Mouse (Mus musculus): ENCODE measurements around the gene 4930519G04Rik. TPM values are rescaled to one million over a fixed set of nuclear protein-coding genes. Genes with fewer than 3 reads are reported as not detected.
A peak's percentile ranks its signal among the peaks of the same experiment; 100 is the strongest.
"Not testable (repeated sequence)": the region's sequence is repeated elsewhere in the genome, so short reads cannot be mapped to it uniquely, and the experiment has no call there.

4930519G04Rik gene
- total RNA-seq, 2 experiments from 2014 or later, result not detected

DNA sequence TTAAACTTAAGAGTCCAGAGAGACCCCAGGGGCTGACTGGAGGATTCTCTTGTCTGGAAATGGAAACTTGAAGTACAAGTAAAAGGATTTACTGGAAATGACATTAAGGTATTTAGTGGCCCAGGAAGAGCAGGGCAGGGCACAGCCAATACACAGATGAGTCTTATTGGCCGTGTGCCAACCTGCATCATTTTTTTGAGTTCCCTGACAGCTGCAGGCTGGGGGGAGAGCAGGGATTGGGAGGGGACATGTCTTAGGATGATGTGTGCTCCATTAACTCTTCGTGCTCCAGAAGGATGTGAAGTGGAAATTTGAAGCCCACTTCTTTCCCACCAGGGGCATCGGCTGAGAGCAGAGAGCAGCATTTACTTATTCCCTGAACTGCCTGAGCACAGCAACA is 11.3 kb upstream of the 4930519G04Rik start:
- not testable (repeated sequence) for DNase-seq

DNA sequence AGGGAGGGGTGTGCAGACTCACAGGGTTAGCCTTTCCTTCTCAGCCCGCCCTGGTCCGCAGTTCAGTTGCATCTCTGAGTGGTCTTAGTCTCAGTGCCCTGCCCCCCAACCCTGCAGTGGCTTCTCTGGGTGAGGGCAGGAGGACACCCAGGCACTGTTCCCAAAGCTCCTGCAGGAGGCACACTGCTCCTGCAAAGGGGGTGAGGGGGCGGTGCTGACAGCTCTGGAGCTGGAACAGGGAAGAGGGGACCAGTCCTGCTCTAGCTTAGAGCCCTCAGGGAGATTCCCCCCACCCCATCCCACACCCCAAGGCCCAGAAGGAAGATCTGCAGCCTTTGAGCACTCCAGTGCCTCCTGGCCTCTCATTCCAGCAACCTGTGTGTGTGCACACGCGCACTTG is 10.8 kb upstream of the 4930519G04Rik start:
- no peak for DNase-seq

DNA sequence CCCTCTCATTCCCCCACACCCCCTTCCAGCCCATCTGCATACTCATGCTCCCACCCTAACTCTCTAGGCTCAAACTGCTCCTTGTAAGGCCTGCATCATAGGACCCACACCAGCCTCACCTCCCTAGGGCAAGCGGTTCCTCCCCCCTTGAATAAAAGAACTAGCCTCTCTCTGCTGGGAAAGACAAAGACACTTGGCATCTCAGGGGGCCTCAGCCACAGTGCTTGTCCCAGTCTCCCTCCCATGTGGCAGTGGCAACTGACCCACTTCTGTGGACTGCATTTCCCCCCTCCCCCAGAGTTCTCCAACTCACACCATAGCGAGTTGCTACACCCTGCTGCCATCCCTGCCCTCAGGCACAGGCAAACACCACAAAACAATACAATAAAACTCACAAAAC is 9.1 kb upstream of the 4930519G04Rik start:
- not testable (repeated sequence) for DNase-seq

DNA sequence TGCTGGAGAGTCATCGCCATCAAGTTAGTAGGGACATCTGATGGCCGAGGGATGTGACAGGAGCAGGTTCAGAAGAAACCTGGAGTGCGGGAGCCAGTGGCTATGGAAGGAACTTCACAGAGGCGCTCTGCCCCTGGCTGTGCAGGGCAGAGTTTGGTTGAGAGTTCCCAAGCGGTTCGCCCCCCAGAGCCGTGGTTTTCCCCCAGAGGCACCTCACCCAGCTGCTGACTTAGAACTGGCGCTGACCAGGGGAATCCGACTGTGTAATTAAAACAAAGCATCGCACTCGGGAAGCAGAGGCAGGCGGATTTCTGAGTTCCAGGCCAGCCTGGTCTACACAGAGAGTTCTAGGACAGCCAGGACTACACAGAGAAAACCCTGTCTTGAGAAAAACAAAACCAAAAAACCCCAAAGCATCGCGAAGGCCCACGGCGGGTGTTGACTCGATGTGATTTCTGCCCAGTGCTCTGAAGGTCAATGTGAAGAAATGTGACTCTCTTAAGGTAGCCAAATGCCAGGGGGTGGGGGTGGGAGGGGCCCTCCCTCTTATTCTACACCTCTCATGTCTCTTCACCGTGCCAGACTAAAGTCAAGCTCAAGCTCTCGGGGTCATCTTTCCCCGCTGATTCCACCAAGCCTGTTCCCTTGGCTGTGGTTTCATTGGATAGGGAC is 1.8 kb upstream of the 4930519G04Rik start:
- DNase-seq, result no peak

DNA sequence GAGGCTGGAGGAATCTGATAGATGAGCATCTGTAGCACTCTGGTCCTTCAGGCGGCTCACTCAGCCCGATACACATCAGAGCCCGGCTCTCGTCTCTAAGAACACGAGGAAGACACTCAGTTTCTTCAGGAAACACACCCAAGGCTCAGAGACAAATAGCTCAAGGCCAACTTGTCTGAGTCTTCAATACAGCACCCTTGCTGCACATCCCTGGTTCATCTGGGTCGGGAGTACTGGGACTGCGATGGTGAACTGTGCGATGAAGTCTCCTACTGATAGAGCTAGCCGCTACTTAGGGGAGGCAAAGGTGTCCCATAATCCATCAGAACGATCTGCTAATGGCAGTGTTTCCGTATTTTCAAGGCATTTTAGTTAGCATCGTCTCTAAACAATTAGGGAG is 5.1 kb downstream of the 4930519G04Rik start, which contains the start of gene Gm9936:
Gene Gm9936, minus strand, starts transcription at position 101 of the 400 bp plus-strand sequence.
- no peak for DNase-seq

DNA sequence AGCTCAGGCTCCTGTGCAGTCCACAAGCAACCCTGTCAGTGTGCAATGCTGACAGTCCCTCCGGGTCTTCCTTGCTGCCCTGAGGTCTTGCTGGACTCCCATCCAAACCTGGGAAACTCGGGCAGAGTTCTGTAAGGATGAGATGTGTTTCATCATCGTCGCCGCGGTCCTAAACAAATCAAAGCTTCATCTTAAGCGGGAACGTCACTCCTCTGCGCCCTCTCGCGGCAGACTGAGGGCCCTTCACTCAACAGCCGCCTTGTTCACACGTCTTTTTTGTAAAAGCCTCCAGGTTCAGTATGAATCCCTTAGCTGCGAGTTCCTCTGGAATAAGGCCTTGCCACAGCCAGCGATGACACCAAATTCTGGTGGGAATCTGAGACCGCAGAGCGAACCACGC is 5.8 kb downstream of the 4930519G04Rik start:
- DNase-seq, result peak; percentile 63

DNA sequence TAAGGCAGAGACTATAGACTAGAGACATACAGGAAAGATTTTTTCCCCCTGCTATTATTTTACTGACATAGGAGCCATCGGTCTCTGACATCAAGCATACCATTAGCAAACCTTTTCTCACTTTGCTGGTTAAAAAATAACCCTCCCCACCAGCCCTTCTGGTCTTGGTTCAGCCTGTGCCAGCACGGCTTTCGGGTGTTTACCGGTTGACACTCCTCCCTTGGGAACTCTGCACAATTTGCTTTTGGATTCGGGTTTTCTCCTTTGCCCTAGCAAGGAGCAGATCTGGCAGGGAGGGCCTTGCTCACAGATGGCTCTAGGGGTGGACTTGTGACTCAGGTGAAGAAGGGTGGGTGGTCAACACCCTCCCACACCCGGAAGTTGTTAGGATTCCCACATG is 8.3 kb downstream of the 4930519G04Rik start:
- no peak for DNase-seq

DNA sequence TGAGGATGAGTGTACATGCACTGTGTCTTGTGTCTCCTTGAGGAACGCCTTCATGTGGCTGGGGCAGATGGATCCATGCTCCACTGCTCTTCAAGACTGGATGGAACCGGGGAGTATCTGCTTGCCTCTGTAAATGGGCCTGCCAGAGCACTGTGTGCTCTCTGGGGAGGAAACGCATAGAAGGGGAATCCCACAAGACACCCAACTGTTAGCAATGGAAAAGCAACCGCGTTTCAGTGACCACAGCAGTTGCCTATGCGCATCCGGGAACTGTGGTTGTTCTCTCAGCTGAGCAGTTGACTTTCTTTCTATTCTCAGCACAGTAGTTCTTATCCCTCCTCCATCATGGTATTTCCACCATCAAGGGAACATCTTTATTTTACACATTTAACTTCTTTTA is 11.3 kb downstream of the 4930519G04Rik start:
- no peak for DNase-seq

DNA sequence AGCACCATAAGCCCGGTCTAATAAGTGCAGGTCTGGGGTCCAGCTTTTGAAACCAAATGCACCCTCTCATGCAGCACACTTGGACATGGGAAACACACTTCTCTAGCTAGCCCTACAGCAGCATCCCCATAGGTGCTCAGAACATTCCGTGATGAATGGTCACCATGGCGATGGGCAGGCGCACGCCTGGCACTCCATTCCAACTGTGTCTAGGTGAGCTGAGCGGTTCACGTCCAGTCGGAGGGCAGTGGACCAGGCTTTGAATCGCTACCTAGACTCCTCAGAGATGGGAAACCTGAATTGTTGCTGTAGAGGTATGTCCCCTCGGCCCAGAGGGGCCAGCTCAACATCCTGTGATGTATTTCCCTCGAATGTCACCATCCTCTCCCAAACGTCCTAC is 11.8 kb downstream of the 4930519G04Rik start:
- DNase-seq, result no peak

DNA sequence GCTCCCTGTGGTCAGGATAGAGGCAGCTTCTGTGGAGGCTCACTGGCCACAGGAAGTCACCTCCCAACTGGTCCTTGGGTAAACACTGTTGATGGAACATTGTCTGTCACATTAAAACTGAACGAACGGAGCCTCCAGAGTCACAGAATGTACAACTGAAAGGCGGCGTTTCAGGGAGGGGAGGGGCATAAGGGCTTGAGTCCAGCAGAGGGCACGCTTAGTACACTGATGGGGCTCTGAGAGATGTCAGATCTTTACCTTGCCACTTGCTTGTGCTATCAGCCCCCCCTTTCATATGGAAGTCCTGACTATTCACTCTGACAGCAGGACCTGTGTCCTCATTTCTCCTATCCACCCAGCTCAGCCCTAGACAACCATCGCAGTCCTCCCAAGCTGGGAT is 22.4 kb downstream of the 4930519G04Rik start:
- DNase-seq, result no peak

DNA sequence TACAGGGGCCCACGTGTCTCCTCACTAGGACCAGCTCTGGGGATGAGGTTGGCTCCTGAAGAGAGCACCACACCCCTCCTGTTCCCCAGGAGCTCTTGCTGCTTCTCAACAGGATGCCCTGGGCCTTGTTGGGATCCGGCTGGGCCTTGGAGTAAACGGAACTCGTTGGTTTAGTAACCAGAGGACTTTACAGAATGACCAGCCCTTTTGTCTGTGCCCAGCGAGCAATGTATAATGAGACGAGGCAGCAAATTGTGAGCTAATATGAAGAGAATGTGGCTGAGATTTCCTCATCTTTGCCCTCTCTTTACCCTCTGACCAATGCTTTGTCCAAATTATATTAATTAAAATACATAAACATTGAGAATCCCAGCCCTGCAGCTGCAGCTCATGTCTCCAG is 22.9 kb downstream of the 4930519G04Rik start:
- DNase-seq, result no peak

DNA sequence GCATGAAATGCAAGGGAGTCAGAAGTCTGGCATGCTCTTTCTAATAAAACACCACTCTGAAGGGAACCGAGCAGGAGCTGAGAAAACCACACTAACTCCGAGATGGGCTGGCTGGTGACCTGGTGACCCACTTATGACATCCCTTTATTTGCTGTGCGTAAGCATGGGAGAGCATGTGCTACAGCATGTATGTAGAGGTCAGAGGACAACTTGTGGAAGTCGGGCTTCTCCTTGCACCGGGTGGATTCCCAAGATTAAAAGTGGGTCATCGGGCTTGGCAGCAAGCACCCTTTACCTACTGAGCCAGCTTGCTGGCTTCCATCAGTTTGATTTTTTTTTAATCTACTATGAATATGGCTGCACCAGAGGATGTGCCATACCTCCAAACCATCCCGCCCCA is 24.0 kb downstream of the 4930519G04Rik start:
- DNase-seq, result no peak

DNA sequence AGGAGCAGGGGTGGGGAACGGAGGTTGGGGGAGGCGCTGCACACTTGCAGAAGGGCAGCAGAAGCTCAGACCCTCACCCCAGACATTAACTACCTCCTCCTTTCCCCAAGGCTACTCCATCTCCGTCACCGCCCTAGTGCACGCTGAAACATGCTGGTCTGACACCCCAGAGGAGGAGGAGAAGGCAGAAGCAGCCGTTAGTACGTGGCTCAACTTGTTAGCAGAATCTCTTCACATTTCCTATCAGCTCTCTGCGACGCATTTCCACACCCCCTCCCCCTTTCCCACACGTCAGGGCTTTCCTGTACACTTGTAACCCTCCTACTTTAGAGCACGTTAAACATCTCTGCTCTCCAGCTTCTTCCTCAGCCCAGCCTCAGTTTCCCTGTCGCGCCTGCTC is 25.9 kb downstream of the 4930519G04Rik start:
- DNase-seq, result no peak

DNA sequence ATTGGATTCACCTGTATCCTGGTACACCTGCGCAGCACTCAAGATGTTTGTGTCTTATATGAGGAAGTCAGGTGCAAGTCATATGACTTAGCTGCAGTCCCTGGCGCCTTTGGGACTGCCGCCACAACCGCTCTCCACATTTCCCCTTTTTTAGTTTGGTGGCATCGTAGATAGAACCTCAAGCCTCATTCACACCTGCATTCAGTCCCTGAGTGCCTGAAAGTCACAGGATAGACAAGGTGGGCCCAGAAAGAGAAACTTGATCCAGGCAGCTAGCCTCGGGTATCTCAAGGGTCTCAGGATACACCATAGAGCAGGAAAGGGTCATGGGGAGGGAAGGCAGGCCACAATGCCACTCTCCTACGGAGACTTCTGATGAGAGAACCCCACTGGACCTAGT is 28.9 kb downstream of the 4930519G04Rik start:
- not testable (repeated sequence) for DNase-seq

DNA sequence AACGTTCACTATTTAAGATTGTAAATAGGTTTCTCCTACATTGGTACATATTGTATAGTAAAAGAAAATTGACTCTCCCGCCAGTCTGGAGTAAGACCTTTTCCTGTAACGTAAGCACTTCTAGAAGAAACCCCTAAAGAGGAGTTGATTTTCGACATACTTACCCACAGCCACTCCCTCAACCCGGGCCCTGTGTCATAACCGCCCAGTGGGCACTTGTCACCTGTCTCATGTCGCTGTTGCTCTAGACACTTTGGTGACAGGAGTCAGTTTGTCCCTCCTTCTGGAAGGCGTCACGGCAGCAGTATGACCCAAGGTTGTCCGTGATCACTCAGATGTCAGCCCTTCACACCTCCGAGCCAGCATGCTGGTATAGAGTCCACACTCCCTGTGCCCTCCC is 29.6 kb downstream of the 4930519G04Rik start:
- DNase-seq, result no peak

DNA sequence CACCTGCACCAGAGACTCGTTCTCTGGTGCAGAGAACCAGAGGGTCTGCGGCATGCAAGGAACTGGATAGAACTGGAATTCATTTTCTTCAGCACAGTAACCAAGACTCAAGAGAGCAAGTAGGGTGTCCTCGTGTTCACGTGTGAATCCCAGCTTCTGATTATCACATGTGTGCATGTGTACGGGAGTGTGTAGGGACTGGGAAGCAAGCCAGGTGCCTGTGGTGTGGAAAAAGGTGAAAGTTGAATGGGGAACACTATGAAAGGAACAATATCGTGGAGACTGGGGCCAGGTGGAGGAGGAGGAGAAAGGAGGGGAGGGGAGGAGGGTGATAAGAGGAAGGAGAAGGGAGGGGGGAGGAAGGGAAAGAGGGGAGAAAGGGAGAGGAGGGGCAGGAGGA is 33.3 kb downstream of the 4930519G04Rik start:
- DNase-seq, result no peak

DNA sequence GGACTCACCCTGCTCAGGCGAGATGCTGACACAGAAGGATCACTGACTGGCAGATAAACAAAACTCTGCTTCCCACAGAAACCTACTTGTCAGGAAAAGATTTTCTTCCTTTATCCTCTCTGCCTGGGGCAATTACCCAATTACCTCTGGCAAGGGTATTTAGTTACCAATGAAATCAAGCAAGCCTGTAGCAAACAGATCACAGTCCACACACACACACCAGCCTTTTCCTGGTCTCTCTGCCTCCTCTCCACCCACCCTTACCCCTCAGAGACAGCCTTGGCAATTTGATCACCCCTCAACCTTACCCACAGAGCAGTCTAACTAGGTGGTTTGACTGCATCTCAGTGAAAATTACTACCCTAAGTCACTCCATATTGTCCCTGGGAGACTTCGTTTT is 35.5 kb downstream of the 4930519G04Rik start:
- no peak for DNase-seq

DNA sequence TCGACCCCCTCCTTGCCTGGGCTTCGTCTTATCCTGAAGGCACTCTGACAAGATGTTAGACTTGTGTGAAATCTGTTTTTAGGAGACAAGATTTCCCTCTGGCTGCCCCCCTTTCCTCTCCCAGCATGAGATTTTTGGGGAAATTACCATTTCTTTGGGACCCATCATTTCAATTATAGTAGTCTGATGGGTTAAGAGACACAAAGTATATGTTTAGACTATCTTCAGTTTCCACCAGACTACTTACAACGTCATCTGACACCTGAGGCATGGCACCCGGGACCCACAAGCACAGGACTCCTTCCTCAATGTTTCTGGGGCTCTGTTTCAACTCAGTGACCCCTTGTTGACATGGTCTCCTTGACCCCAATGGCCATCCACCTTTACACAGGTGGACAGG is 42.1 kb downstream of the 4930519G04Rik start:
- no peak for DNase-seq

DNA sequence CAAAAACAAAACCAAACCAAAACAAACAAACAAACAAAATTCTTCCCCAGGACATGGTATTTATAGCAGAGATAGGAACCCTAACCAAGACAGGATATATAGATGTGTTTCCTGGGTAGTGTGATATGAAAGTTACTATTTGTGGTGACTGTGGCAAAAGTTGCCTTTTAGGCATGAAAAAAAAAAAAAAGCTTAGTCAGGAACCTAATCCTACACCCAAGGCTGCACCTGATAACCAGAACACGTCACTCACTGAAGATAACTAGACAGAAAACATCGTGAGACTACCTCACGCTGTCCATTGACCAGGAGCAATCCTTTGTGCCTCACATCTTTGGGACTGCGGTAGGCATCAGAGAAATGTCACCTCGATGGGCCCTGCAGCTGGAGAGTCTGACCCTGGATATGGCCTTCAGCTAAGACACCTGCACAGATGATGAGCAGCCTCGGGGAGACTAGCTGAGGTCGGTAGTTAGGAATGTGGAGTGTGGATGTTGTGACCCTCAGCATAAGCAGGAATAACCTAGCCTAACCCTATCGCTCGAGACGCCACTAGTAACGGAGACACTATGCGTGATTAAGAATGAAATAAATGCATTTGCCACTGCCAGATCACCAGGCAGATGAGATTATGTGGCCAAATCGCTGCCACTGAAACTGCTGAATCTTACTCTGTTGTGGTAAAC is 43.4 kb downstream of the 4930519G04Rik start, which contains the start of gene Oasl2:
Gene Oasl2, plus strand, starts transcription at position 249 of the 686 bp plus-strand sequence.
- DNase-seq, result no peak

DNA sequence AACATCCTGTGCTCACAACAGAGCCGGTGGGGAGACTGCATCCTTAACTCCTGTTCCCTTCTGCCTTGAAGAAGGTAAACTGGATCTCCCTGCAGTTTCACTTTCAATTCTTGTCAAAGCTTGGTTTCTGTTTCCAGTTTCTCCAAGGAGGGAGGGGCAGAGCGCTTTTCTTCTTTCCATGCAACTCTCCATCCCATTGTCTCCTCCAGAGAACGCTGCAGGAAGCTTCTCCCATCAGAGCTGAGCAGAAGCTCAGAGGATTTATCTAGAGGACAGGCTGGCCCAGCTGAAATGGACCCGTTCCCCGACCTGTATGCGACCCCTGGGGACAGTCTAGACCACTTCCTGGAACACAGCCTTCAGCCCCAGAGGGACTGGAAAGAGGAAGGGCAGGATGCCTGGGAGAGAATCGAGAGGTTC is 43.9 kb downstream of the 4930519G04Rik start:
- no peak for DNase-seq

DNA sequence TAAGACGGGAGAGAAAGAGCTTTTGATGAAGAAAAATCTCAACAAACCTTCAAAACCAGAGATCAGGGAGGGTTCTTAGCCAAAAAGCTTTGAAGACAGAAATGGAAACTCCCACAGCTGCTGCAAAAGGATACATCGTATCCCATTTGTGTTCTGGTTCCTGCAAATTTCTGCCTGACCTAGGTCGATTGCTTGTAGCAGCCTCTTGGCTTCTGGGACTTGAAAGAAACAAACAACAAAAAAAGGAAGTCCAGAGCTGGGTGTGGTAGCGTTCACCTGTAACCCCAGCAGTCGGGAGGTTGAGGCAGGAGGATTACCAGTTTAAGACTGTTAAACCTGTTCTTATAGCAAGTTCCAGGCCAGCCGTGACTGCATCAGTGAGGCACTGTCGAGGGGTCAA is 45.4 kb downstream of the 4930519G04Rik start:
- no peak for DNase-seq

DNA sequence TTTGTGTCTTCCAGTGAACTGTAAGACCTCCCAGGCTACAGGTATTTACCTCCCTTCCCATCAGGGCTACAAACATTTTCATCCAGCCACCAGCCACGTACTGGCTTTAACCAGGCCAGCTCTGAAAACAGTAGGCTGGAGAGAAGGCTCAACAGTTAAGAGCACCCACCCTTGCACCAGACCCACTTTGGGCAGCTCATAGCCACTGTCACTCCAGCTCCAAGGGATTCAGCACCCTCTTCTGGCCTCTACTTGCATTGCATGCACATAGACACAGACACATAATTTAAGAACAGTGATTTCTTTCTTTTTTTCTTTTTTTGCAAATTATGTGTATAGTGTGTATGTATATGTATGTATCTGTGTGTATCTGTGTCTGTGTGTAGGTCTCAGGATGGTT is 48.9 kb downstream of the 4930519G04Rik start:
- no peak for DNase-seq

DNA sequence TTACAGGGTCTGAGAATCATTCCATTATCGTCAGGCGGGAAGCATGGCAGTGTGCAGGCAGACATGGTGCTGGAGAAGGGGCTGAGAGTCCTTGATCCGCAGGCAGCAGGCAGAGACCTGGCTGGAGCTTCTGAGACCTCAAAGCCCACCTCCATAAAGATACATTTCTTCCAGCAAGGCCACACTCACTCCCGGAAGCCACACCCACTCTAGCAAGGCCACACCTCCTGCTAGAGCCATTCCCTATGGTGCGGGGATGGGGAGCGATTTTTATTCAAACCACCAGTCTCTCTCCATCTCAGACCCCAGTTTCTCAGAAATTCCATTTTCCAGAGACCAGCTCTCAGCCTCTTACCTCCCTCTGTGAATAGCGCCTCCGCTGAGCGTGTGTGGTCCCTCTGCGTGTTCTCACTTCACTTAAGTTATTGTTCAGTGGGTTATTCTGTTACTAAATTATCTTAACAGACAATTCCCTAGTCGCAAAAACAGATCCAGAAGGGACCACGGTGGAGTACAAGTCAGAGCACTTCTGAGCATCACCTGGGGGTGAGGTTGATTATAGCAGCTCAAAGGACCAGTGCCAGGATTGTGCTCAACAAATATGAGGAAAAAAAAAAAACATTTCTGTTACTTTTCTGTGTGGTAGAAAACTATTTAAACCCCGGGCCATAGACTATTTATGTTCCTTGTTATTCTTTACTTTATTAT is 55.3 kb downstream of the 4930519G04Rik start:
- DNase-seq, result no peak

DNA sequence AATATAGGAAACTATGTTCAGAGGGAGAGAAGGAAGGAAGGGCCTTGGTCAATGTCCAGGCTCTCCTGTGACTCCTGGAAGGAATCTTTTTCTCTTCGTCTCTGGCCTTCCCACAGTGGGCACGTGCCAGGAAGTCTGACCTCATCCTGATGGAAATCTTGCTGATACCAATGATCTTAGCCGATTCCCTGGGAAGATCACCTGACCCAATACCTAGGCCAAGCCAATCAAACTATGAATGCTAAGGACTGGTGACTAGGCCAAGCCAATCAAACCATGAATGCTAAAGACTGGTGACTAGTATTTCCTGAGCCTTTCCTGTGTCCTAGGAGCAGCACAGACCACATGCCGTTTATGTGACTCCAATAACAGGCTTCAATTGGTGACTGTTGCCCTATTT is 60.2 kb downstream of the 4930519G04Rik start:
- no peak for DNase-seq

All from layer of hippocampus, postnatal 36 days (tissue).